Mouse (Mus musculus) c-Kit-negative CD71-positive TER-119-positive erythroid progenitor cells, embryonic 14.5 days (primary cell): Measurements from ENCODE around the gene Gata5.
A peak's percentile ranks its signal among the peaks of the same experiment; 100 is the strongest.

Experiments
- DNase-seq: peaks from one replicate; pipeline ENCODE4 v3.0.0-alpha.2; 2013; ENCODE audit warnings: low read depth, low spot score

The Gata5 gene

DNA sequence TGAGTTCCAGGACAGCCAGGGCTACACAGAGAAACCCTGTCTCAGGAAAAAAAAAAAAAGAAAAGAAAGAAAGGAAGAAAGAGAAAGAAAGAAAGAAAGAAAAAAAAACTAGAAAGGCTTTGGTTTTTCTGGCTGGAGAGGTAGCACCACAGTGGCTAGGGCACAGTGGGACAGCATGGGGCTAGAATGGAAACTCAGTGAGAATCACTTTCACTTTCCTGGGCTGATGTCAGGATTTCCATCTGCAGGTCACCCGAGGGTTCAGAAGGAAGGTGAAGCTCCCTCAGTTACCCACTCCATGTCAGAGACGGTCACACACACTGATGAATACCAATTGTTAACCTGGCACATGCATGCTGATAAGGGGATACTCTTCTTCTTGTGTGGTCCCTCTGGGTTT lies 26.8 kb downstream of the Gata5 start:
- DNase-seq: no peak

DNA sequence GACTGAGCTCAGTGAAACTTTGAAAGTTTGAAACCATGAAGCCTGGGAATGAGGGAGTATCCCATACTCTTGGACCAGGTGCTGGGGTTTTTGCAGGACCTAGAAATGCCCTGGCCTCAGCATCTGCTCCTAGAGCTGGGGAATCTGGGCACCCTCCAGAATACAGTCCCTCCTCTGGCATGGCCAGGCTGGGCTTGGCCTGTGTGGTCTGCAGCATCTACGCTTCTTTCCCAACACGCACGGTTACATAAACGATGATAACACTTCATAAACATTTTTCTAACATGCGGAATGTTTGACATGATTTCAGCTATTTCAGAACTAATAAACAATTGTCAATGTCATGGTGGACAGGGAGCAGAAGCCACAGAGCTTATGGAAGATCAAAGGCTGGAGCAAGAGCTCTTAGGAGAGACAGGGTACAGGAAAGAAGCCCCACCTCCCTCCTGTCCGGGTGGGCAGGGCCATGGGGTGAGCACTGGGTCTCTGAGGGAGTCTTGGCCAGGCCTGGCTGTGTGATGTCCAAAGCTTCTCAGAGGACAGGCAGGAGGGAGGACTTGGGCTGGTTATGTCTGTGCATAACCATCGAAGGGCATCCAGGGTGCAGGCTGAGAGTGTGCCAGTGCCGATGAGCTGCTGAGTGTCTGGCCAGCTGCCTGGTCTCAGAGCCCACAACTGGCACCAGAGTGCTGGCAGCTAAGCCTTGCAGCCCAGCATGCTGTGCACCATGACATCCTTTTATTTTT lies 27.9 kb downstream of the Gata5 start:
- no peak for DNase-seq

DNA sequence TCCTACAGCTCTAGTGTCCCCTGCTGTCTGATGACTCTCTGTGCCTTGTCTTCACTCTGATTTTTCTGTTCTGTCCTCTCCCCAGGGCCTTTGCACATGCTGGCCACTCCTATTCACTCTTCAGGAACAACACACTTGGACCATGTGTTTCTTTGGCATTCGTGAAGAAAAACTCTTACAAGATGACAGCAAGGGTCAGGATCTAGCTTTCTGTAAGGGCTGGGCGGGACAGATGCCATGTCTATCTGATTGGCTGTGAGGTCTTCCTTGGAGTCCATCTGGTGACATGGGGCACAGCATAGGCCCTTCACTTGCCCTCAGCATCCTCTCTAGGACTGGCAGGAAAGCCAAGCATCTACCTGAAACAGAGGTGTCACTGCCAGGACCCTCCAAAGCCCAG lies 28.5 kb downstream of the Gata5 start:
- no peak for DNase-seq

DNA sequence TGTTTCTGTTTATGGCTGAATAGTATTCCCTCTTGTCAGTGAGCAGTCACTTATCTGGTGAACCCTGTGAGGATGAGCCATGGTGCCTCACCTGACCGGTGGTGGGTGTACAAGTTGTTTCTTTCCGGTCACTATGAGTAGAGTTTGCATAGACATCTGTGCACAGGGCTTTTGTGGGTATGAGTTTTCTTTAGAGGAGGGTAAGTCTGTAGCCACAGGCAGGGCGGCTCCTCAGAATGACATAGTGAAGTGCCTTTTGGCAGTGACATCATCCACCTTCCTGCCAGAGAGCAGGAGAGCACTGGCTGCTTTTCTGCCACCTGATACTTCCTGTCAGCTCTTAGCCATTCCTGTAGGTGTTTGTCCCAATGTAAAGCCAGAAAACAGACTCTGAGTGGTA lies 29.0 kb downstream of the Gata5 start:
- no peak for DNase-seq

DNA sequence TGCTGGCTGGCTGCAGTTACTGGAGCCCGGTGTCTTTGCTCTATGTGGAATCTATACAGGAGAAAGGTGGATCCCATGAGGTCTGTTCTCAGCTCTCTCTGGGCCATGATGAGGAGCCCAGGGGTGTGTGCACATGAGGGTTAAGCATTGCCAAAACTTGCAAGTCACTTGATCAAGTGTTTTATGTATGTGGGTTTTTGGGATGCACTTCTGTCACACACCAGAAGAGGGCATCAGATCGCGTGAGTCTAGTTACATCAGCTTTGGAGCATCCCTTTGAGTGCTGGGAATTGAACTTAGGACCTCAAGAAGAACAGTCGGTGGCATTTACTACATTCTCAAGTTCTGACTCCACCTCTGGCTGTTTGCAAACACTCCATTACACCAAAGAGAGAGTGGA lies 29.9 kb downstream of the Gata5 start:
- DNase-seq: no peak

DNA sequence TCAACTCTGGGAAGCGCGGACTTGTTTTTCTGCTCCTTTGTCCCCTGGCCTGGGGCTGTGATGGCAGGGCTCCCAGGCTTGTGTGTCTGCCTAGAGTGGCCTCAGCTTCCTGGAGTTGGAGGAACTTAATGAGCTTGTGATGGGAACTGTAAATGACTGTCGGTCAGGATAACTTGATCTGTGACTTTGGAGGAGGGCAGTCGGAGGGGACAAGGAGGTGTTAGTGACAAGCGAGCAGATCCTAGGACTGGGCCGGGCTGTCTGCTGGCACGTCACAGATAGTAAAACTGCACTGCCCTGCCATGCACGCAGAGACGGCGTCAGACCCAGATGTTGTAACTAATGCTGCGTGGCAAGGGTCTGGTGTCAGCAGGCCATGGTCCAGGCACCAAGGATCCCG lies 31.0 kb downstream of the Gata5 start:
- DNase-seq: no peak

DNA sequence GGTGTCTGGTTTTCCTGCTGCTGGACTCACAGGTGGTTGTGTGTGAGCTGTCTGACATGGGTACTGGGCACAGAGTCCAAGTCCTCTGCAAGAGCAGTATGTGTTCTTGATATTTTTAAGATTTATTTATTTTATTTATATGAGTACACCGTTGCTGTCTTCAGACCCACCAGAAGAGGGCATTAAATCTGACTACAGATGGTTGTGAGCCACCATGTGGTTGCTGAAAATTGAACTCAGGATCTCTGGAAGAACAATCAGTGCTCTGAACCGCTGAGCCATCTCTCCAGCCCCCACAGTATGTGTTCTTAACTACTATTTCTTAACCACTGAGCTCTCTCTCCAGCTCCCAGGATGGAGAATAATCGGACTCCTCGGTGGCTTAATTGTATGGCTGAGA lies 32.3 kb downstream of the Gata5 start:
- no peak for DNase-seq

DNA sequence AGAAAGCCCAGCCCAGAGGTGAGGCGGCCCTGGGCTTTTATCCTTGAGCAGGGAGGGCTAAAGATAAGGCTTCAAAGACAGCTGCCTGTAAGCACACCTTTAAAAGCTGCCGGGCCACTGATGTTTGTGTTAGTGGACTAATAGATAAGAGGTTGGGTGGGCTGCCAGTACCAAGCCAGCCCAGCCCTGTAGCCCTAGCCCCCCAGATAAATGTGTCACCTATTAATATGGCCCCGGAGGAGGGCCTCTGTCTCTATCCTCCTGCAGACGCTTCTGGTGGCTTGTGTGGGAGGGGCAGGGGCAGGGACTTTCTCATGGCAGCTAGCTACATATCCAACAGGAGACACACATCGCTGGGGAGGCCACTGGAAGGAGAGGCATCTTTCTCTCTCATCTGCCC lies 33.7 kb downstream of the Gata5 start:
- no peak for DNase-seq

DNA sequence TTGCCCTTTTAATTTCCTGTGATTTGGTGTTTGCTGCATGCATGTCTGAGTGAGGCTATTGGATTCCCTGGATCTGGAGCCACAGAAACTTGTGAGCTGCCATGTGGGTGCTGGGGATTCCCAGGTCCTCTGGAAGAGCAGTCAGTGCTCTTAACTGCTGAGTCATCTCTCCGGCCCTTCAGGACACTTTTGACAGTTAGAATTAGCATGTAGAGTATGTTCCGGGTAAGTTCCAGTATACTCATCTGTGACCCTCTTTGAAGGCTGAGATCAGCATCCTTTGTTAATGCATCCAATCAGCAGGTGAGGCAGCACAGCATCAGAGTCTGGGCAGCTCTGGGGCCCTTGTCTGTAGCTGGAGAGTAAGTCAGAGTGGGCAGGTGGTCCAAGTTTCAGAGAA lies 34.2 kb downstream of the Gata5 start:
- DNase-seq: no peak

DNA sequence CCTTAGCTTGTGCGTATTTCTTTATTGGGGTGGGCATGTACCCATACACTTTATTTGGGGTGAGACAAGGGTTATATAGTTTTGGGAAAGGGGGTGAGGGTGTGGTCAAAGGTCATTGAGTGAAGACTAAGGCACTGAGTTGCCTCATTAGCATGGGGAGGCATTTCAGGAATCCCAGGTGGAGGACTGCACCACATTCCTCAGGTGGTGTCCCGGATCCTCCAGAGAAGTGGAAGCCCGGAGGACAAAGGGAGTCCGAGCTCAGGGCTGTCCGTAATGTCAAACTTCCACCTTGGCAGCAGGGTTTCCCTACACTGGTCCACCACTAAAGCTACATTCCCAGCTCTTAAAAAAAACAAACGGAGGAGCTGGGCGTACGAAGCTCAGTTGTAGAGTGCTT lies 41.6 kb downstream of the Gata5 start:
- DNase-seq: no peak

DNA sequence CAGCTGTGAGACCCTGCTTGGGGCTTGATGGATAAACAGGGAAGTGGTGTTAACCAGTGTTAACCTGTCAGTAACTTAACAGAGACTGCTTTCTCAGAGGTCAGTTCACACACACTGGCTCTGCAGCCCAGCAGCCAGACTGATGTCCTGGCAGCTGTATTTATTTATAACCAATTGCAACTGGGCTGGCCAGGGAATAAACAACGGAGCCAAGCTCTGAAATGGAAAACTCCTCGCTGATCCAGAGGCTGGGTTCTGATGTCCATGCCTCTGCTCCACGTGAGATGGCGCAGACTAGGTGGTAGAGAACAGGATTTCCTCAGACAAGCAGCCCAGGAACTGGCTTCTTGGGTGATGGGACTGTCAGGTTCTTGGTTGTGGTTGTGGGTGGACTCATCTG lies 42.5 kb downstream of the Gata5 start:
- DNase-seq: no peak

DNA sequence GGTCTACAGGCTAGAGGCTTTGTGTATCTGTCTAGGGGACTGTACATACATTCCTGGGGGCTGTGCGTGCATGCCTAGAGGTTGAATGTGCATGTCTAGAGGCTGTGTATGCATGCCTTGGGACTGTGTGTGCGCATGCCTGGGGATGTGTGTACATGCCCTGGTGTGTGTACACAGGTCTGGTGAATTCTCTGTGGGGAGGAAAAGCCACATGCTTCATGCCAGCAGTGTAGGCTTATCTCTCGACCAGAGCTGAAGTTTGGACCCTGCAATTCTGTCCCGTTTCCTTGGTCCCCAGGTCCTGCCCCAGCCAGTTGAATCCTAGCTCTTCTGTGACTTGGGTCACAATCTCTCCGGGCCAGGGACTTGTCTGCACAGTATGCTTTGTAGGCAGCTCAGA lies 42.9 kb downstream of the Gata5 start:
- DNase-seq: no peak

DNA sequence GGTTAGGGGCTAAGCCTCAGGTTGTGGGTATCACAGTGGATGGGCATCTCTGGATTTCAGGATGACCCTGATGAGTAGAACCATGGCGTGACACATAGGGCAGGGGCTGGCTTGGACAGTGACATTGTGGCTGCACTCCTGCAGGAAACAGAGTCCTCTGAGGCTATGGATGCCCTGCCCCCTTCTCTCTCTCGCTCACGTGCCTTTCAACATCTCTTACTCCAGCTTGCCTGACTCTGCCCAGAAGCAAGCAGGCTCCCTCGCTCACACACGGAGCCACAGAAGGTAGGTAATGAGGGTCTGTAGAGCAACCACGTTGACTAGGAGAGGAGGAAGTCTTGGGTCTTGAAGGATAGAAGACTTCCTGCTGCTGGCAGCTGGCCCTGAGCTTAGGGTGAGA lies 44.0 kb downstream of the Gata5 start:
- no peak for DNase-seq

DNA sequence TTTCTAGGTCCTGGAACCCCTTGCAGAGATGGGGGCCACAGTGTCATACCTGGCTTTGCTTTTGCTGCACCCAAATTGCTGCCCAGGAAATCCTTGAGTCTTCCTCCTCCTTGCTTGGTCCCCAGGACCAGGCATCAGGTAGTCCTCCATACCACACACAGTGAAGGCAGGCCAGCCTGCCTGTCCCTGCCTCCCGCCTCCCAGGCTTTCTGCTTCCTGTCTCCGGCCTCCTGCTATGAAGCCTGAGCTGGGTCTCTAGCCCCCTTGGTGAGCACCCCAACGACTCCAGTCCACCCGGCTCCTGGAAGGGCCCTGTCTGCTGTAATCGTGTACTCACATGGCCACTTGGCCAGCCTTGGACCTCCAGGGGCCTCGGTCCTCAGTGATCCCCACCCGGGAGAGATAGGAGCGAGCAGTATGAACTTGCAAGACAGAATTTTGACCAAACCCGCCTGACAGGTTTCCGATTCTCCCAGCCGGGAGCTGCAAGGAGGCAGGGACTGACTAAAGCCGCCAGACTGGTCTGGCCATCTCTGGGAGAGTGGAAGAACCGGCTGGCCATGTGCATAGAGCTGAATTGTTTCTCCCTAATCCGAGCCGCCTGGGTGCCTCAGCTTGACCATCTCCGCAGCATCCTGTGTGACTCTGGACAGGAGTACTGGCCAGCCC lies 44.9 kb downstream of the Gata5 start, which contains the start of gene Rbbp8nl:
Gene Rbbp8nl (minus strand): TSS at position 440 of the 669 bp plus-strand sequence.
- DNase-seq: no peak

DNA sequence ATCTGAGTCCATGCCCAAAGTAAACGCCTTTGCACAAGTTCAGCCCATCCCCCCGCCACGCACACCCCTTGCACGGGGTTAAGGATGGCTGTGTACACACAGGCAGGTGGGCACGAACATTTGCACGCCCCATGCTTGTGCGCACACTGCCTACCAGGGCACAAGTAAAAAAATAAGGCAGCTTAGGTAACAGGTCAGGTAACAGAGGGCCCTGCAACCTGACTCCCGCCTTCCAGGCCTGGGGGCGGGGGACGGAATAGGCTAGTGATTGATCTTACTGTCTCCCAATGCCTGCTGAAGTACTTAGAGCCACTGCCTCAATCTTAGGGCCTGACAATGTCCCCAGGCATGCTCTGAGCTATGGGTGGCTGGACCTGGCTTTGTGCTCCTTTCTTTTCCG lies 45.5 kb downstream of the Gata5 start:
- no peak for DNase-seq

DNA sequence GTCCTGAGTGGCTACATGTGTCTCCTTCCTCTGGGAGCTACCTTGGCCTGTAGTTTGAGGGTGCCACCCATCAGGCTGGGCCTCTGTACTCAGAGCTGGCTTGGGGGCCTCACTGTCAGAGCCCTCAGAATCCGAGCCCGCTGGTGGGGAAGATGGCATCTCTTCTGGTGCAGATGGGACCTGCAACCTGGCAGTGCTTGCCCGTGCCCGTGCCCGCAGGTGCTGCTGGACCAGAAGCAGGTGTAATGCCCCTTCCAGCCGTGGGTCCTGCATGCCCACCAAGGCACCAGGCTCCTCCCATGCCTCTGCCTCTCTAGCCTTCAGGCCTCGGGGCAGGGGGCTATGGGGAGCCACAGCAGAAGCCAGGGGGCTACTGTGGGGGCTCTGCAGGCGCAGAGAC lies 55.2 kb downstream of the Gata5 start:
- DNase-seq: no peak

DNA sequence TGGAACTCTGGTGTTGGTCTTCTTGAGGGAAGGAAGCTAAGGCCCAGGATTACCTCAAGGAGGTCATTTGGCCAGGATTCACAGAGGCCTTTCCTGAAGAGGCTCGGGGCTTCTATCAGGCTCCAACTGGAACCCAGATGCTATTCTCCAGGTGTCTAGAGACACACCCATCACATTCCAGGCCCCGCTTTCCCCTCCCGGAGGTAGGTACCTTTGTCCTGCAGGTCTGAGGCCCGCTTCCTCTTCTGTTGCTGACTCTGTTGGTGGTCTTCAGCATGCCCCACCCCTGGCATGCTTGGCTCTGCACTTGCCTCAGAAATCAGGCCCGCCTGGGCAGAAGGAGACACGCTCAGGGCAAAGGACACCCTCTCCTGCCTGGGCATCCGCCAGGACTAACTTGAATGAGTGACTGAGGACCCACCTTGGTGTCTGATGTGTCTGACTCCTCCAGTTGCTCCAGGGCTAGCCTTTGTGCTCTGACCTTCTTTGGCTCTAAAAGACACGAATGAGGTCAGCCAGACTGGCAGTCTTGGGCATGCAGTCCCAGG lies 56.7 kb downstream of the Gata5 start:
- DNase-seq: no peak

DNA sequence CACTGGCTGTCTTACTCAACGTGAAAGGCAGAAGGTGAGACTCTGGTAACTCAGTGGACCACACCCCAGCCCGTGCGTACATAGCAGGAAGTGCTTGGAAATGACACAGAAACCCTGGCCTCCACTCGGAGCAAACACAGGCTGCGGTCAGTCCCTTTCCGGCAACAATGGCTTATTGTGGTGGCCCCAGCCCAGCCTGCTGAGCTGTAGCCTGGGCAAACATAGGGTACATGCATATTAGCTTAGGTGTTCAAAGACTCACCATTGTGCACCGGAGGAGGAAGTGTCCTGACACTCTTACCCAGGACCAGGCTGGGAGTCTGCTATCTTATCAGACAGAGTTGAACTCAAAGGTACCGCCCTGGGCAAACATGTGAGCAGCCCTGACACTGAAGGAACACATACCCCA lies 57.6 kb downstream of the Gata5 start:
- DNase-seq: no peak

DNA sequence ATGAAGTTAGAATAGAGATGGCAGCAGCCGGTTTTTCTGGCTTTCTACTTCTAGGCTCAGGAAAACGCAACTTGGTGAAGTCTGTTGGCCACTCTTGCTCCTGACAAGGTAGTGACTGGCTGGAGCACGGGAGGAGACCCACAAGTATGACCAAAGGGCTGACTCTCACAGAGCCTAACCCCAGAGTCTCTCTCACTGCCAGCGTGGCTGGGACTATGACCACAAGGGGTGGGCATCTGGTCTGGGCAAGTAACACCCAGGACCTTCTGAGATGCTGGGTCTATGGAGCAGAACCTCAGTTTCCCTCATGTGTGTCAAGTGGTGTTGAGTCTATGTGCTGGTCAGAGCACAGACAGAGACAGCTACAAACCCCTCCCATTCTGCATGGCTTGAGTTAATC lies 58.1 kb downstream of the Gata5 start:
- no peak for DNase-seq

DNA sequence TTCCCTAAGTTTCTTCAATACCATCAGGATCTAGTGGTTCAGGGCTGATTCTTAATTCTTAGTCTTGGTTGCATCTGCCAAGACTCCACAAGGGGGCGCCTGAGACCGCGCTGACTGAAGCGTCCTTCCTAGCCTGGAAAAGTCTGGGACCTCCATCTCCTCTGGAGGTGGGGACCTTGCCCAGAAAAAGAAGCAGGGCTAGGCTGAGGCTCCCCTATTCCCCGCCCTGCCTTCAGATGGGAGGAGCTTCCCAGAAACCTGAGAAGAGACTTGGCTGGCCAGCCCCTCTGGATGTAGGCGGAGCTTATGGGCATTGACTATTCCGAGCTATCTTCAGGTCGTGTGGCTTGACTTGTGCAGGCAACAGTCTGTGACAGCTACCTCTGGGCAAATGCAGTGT lies 58.7 kb downstream of the Gata5 start:
- peak; percentile 64 for DNase-seq
